Mouse (Mus musculus) hindbrain, embryonic 13.5 days (tissue): Measurements from ENCODE around the gene Pdzd2. TPM values are rescaled to one million over a fixed set of nuclear protein-coding genes. Genes with fewer than 3 reads are reported as not detected.

Source experiments
- ATAC-seq: fragments of 200-750 bp; cut with Nextera tagmentation; 2 replicates; pipeline ENCODE4 v1.8.0; 2017; ENCODE audit warnings: moderate TSS enrichment; ENCODE audit not compliant: low FRiP score
- H3K27ac ChIP-seq: fragments of 300-500 bp; sonication (generic); 2 replicates; pipeline ENCODE4 v1.5.1; 2015; ENCODE audit warnings: inconsistent platforms, mild to moderate bottlenecking, moderate library complexity
- H3K27me3 ChIP-seq: fragments of 300-500 bp; sonication (generic); 2 replicates; pipeline ENCODE4 v1.6.1; 2015; ENCODE audit warnings: mild to moderate bottlenecking, inconsistent platforms
- H3K36me3 ChIP-seq: fragments of 300-500 bp; sonication (generic); 2 replicates; pipeline ENCODE4 v1.6.1; 2015; ENCODE audit warnings: mild to moderate bottlenecking, inconsistent platforms
- H3K4me1 ChIP-seq: fragments of 300-500 bp; sonication (generic); replicated peaks from 2 replicates; pipeline ENCODE4 v1.6.1; 2015; ENCODE audit warnings: inconsistent platforms
- H3K4me2 ChIP-seq: fragments of 300-500 bp; sonication (generic); 2 replicates; pipeline ENCODE4 v1.6.1; 2015; ENCODE audit warnings: inconsistent platforms, mild to moderate bottlenecking, moderate library complexity
- H3K4me3 ChIP-seq: fragments of 300-500 bp; sonication (generic); 2 replicates; pipeline ENCODE4 v1.5.1; 2015; ENCODE audit warnings: mild to moderate bottlenecking, inconsistent platforms
- H3K9ac ChIP-seq: fragments of 300-500 bp; sonication (generic); 2 replicates; pipeline ENCODE4 v1.6.1; 2015; ENCODE audit warnings: mild to moderate bottlenecking, inconsistent platforms
- H3K9me3 ChIP-seq: fragments of 300-500 bp; sonication (generic); 2 replicates; pipeline ENCODE4 v1.6.1; 2016; ENCODE audit warnings: inconsistent platforms
- WGBS: fragments of 180-500 bp; shearing (Covaris S2); methylation state at CpG from one replicate; pipeline ENCODE4 v1.1.7; 2015; 5-methylcytosine and 5-hydroxymethylcytosine counted together
- polyA plus RNA-seq: library from polyadenylated mRNA; unstranded; fragments of >200 nt; fragmentation: Nextera tagmentation; extraction: Ambion mirVana; gene quantifications from 2 replicates; pipeline ENCODE4 v1.2.1, GENCODE M21; 2015

Gene Pdzd2
- polyA plus RNA-seq, 1 experiment from 2014 or later, result 12.3 TPM

GRCm38 (mm10) chr15:12721684-12722500 is 17.8 kb downstream of the Pdzd2 start:
- H3K27ac ChIP-seq, result no peak overlapping the region
- H3K9me3 ChIP-seq, result no peaks in the 10 kb centered on the region
- no peak overlapping the region for H3K4me2 ChIP-seq
- no peaks in the 10 kb centered on the region for H3K4me1 ChIP-seq
- H3K36me3 ChIP-seq, result no peaks in the 10 kb centered on the region
- H3K27me3 ChIP-seq, result no peaks in the 10 kb centered on the region
- 89% methylated on average over 6 of the region's 6 CpGs for WGBS
- no peak overlapping the region for H3K4me3 ChIP-seq
- H3K9ac ChIP-seq, result no peak overlapping the region
- ATAC-seq, result no peak

- no peak for ATAC-seq
- no peak overlapping the region for H3K27ac ChIP-seq
These were observed 20.9 kb downstream of the Pdzd2 start for GRCm38 (mm10) chr15:12718819-12719218.

GRCm38 (mm10) chr15:12717410-12717809 is 22.3 kb downstream of the Pdzd2 start:
- no peaks in the 10 kb centered on the region for H3K9me3 ChIP-seq
- ATAC-seq, result no peak
- no peak overlapping the region for H3K4me2 ChIP-seq
- no peaks in the 10 kb centered on the region for H3K27me3 ChIP-seq
- no peak overlapping the region for H3K4me3 ChIP-seq
- H3K4me1 ChIP-seq, result no peaks in the 10 kb centered on the region
- WGBS, result 90% methylated on average over 3 of the region's 3 CpGs
- no peak overlapping the region for H3K9ac ChIP-seq
- H3K27ac ChIP-seq, result no peak overlapping the region
- no peaks in the 10 kb centered on the region for H3K36me3 ChIP-seq

More at GRCm38 (mm10) chr15:12718819-12719218, 20.9 kb downstream of the Pdzd2 start:
- H3K36me3 ChIP-seq, result no peaks in the 10 kb centered on the region
- WGBS, result 76% methylated on average over 14 of the region's 14 CpGs
- H3K4me3 ChIP-seq, result no peak overlapping the region
- no peaks in the 10 kb centered on the region for H3K27me3 ChIP-seq
- H3K4me1 ChIP-seq, result no peaks in the 10 kb centered on the region
- no peak overlapping the region for H3K4me2 ChIP-seq
- no peaks in the 10 kb centered on the region for H3K9me3 ChIP-seq
- no peak overlapping the region for H3K9ac ChIP-seq

GRCm38 (mm10) chr15:12716881-12717280 is 22.8 kb downstream of the Pdzd2 start:
- Histone ChIP-seq H3K36me3 (no peaks in the 10 kb centered on the region), H3K9me3 (no peaks in the 10 kb centered on the region), H3K27me3 (no peaks in the 10 kb centered on the region), H3K27ac (no peak overlapping the region), H3K4me3 (no peak overlapping the region), H3K4me2 (no peak overlapping the region), H3K9ac (no peak overlapping the region), H3K4me1 (no peaks in the 10 kb centered on the region)
- 90% methylated on average over 8 of the region's 8 CpGs for WGBS
- ATAC-seq, result no peak

- Histone ChIP-seq H3K4me2 (no peak overlapping the region), H3K9me3 (no peaks in the 10 kb centered on the region)
These were observed 25.4 kb downstream of the Pdzd2 start for GRCm38 (mm10) chr15:12714322-12714721.

GRCm38 (mm10) chr15:12713216-12713615 is 26.5 kb downstream of the Pdzd2 start:
- no peak overlapping the region for H3K27ac ChIP-seq
- 73% methylated on average over 2 of the region's 2 CpGs for WGBS
- ATAC-seq, result no peak

More at GRCm38 (mm10) chr15:12714322-12714721, 25.4 kb downstream of the Pdzd2 start:
- H3K27ac ChIP-seq, result no peak overlapping the region
- H3K4me3 ChIP-seq, result no peak overlapping the region
- no peak overlapping the region for H3K9ac ChIP-seq
- no peak for ATAC-seq
- no peaks in the 10 kb centered on the region for H3K36me3 ChIP-seq
- no peaks in the 10 kb centered on the region for H3K4me1 ChIP-seq
- WGBS, result 89% methylated on average over 2 of the region's 2 CpGs
- no peaks in the 10 kb centered on the region for H3K27me3 ChIP-seq

GRCm38 (mm10) chr15:12710036-12710435 is 29.7 kb downstream of the Pdzd2 start:
- WGBS, result 94% methylated on average over 3 of the region's 3 CpGs
- Histone ChIP-seq H3K36me3 (no peaks in the 10 kb centered on the region), H3K4me1 (0 out of 2 replicates have a peak, but pooled peaks cover 2% of the 10 kb centered on the region), H3K27ac (no peak overlapping the region), H3K4me2 (no peak overlapping the region), H3K9me3 (no peaks in the 10 kb centered on the region), H3K27me3 (no peaks in the 10 kb centered on the region), H3K4me3 (no peak overlapping the region), H3K9ac (no peak overlapping the region)
- ATAC-seq, result no peak

More at GRCm38 (mm10) chr15:12713216-12713615, 26.5 kb downstream of the Pdzd2 start:
- no peaks in the 10 kb centered on the region for H3K36me3 ChIP-seq
- H3K9me3 ChIP-seq, result no peaks in the 10 kb centered on the region
- no peak overlapping the region for H3K4me2 ChIP-seq
- H3K4me1 ChIP-seq, result 0 out of 2 replicates have a peak, but pooled peaks cover under 1% of the 10 kb centered on the region
- H3K27me3 ChIP-seq, result no peaks in the 10 kb centered on the region
- no peak overlapping the region for H3K9ac ChIP-seq
- no peak overlapping the region for H3K4me3 ChIP-seq

GRCm38 (mm10) chr15:12708297-12708696 is 31.4 kb downstream of the Pdzd2 start:
- Histone ChIP-seq H3K27ac (no peak overlapping the region), H3K9me3 (no peaks in the 10 kb centered on the region), H3K4me3 (no peak overlapping the region), H3K4me2 (no peak overlapping the region), H3K36me3 (no peaks in the 10 kb centered on the region), H3K27me3 (no peaks in the 10 kb centered on the region), H3K9ac (no peak overlapping the region), H3K4me1 (0 out of 2 replicates have a peak, but pooled peaks cover 2% of the 10 kb centered on the region)
- no peak for ATAC-seq
- 4% methylated on average over 1 of the region's 1 CpGs for WGBS

GRCm38 (mm10) chr15:12706902-12707301 is 32.8 kb downstream of the Pdzd2 start:
- no peak for ATAC-seq
- Histone ChIP-seq H3K27ac (no peak overlapping the region), H3K36me3 (no peaks in the 10 kb centered on the region), H3K4me2 (no peak overlapping the region), H3K4me3 (no peak overlapping the region), H3K9ac (no peak overlapping the region), H3K27me3 (no peaks in the 10 kb centered on the region), H3K9me3 (no peaks in the 10 kb centered on the region), H3K4me1 (0 out of 2 replicates have a peak, but pooled peaks cover 2% of the 10 kb centered on the region)
- 86% methylated on average over 3 of the region's 3 CpGs for WGBS

- 0 out of 2 replicates have a peak, but pooled peaks have one; percentile 37 for ATAC-seq
- Histone ChIP-seq H3K9ac (no peak overlapping the region), H3K9me3 (no peaks in the 10 kb centered on the region), H3K4me2 (no peak overlapping the region), H3K27me3 (no peaks in the 10 kb centered on the region), H3K27ac (no peak overlapping the region), H3K4me1 (peaks cover 6% of the 10 kb centered on the region), H3K4me3 (no peak overlapping the region), H3K36me3 (no peaks in the 10 kb centered on the region)
- 50% methylated on average over 9 of the region's 9 CpGs for WGBS
These were observed 39.4 kb downstream of the Pdzd2 start for GRCm38 (mm10) chr15:12700367-12700766.

- Histone ChIP-seq H3K4me2 (no peak overlapping the region), H3K4me1 (peaks cover 6% of the 10 kb centered on the region), H3K27ac (no peak overlapping the region), H3K4me3 (no peak overlapping the region), H3K9ac (no peak overlapping the region), H3K9me3 (no peaks in the 10 kb centered on the region), H3K36me3 (no peaks in the 10 kb centered on the region), H3K27me3 (no peaks in the 10 kb centered on the region)
- no peak for ATAC-seq
- WGBS, result 53% methylated on average over 7 of the region's 7 CpGs
These were observed 42.0 kb downstream of the Pdzd2 start for GRCm38 (mm10) chr15:12697741-12698140.

- Histone ChIP-seq H3K27me3 (no peaks in the 10 kb centered on the region), H3K27ac (no peak overlapping the region), H3K36me3 (no peaks in the 10 kb centered on the region), H3K4me3 (no peak overlapping the region), H3K4me2 (no peak overlapping the region), H3K4me1 (peaks cover 6% of the 10 kb centered on the region), H3K9ac (no peak overlapping the region), H3K9me3 (no peaks in the 10 kb centered on the region)
- WGBS, result 39% methylated on average over 8 of the region's 8 CpGs
- ATAC-seq, result no peak
These were observed 42.8 kb downstream of the Pdzd2 start for GRCm38 (mm10) chr15:12696889-12697288.
